Mouse (Mus musculus): Measurements from ENCODE around the gene Kcnj6. TPM values are rescaled to one million over a fixed set of nuclear protein-coding genes. Genes with fewer than 3 reads are reported as not detected.

The Kcnj6 gene
- polyA plus RNA-seq, 1 experiment from 2014 or later, result not detected

DNA sequence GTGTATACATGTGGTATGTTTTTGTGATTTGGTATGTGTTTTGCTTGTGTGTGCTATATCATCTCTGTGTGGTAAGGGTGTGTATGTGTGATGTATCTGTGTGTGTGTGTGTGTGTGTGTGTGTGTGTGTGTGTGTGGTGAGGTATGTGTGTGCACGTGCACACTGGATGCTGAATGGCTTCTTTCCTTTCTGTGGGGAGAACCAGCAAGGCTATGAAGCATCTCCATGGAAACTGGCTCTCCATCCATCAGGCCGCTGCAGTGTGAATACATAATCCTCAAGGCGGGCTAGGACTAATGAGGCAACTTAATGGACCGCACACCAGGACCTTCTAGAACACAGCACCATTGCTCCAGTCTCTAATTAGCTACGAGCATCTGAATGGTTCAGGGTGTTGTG, 78.3 kb downstream of the Kcnj6 start:
- no peak for DNase-seq (ENCODE audit: low spot score)
- 89% methylated on average over 5 of the region's 5 CpGs for WGBS

DNA sequence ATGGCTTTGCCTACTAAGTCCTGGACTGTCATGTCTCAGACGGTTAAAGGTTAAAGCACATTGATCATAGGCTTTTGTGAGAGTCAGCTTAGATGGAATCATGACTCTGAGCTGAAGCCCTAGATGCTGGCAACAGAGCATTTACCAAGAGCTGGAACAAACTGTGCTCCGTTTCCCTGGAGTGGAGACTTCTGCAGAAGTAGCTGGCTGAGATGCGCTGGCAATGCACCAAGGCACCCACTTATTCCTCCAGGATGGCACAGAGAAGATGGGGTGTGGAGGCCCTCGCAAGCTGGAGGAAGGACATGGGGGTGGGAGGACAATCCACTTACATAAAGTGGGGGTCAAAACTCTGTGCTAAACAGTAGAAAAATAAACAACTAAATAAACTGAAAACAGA, 91.5 kb downstream of the Kcnj6 start:
- DNase-seq (ENCODE audit: low spot score), result no peak
- H3K4me3 ChIP-seq, result no peak overlapping the region
- no peaks in the 10 kb centered on the region for H3K27me3 ChIP-seq (ENCODE audit: low read depth, poor library complexity, severe bottlenecking)
- no peaks in the 10 kb centered on the region for H3K9me3 ChIP-seq (replicated peaks)
- 92% methylated on average over 4 of the region's 4 CpGs for WGBS
- no peaks in the 10 kb centered on the region for H3K36me3 ChIP-seq
- 0 out of 2 replicates have a peak, but pooled peaks cover 3% of the 10 kb centered on the region for H3K4me1 ChIP-seq
- no peak overlapping the region for H3K27ac ChIP-seq

More for the DNA sequence above, 78.3 kb downstream of the Kcnj6 start:
- Histone ChIP-seq H3K27me3 (ENCODE audit: low read depth, poor library complexity, severe bottlenecking) (no peaks in the 10 kb centered on the region), H3K27ac (no peak overlapping the region), H3K4me1 (no peaks in the 10 kb centered on the region), H3K9me3 (replicated peaks) (no peaks in the 10 kb centered on the region), H3K36me3 (no peaks in the 10 kb centered on the region), H3K4me3 (no peak overlapping the region)

DNA sequence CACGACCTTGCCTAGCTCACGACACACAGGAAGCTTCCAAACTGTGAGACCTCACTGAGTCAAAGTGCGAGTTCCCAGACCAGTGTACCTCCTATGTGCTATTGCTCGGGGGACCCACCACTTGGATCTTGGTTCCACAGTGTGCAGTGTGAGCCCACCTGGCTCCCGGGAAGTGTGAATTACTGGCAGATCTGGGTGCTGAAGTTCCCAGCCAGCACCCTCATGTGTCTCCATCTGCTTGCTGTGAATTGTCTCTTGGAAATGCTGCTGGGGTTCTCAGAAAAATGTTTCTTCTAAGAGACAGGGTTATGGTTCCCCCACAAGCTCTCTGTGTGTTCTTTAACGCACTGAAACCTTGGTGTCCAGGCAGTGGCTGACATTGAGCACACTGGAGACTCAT, 98.7 kb downstream of the Kcnj6 start:
- H3K27ac ChIP-seq, result no peak overlapping the region
- 90% methylated on average over 6 of the region's 6 CpGs for WGBS
- no peaks in the 10 kb centered on the region for H3K9me3 ChIP-seq (replicated peaks)
- H3K36me3 ChIP-seq, result no peaks in the 10 kb centered on the region
- no peaks in the 10 kb centered on the region for H3K27me3 ChIP-seq (ENCODE audit: low read depth, poor library complexity, severe bottlenecking)
- no peaks in the 10 kb centered on the region for H3K4me1 ChIP-seq
- no peak overlapping the region for H3K4me3 ChIP-seq
- DNase-seq (ENCODE audit: low spot score), result no peak

DNA sequence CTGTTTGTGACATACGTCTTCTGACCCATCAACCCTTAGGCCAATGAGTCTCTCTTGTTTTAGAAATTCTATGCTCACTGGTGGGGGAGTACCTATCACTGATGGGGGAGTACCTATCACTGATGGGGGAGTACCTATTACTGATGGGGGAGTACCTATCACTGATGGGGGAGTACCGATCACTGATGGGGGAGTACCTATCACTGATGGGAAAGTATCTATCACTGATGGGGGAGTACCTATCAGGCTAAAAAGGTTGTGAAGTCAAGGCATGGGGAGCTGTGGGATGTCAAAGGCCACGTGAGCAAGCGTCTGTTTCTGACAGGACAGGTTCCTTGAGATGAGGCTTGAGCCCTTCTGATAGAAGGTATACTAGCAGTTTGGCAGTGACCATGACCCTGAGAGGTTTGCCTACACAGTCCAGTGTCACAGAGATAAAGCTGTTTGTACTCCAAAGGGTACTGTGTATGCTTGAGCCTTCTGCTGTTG, 105.3 kb downstream of the Kcnj6 start:
- H3K4me1 ChIP-seq, result no peaks in the 10 kb centered on the region
- H3K4me3 ChIP-seq, result no peak overlapping the region
- H3K36me3 ChIP-seq, result no peaks in the 10 kb centered on the region
- WGBS, result 89% methylated on average over 4 of the region's 4 CpGs
- H3K27me3 ChIP-seq (ENCODE audit: low read depth, poor library complexity, severe bottlenecking), result no peaks in the 10 kb centered on the region
- H3K27ac ChIP-seq, result no peak overlapping the region
- DNase-seq (ENCODE audit: low spot score), result no peak
- H3K9me3 ChIP-seq (replicated peaks), result no peaks in the 10 kb centered on the region

DNA sequence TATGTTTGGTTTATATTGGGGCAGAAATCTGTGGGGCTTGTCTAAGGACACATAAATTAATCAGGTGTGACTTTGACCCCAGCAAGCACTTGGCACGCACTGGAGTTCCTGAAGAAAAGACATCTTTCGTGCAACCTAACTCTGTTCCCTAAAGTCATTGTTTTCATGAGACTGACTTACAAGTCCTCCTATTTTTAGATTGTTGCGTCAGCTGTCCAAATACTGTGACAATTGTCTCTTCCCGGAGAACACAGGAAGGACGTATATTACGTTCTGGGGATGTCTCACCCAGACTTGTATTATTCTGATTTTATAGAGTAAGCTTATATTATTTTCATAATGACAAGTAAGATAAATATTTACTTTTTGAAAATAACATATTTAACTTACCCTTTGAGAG, 106.9 kb downstream of the Kcnj6 start:
- H3K4me1 ChIP-seq, result no peaks in the 10 kb centered on the region
- H3K4me3 ChIP-seq, result no peak overlapping the region
- DNase-seq (ENCODE audit: low spot score), result no peak
- WGBS, result 92% methylated on average over 6 of the region's 6 CpGs
- H3K27me3 ChIP-seq (ENCODE audit: low read depth, poor library complexity, severe bottlenecking), result no peaks in the 10 kb centered on the region
- H3K36me3 ChIP-seq, result no peaks in the 10 kb centered on the region
- no peaks in the 10 kb centered on the region for H3K9me3 ChIP-seq (replicated peaks)
- no peak overlapping the region for H3K27ac ChIP-seq

DNA sequence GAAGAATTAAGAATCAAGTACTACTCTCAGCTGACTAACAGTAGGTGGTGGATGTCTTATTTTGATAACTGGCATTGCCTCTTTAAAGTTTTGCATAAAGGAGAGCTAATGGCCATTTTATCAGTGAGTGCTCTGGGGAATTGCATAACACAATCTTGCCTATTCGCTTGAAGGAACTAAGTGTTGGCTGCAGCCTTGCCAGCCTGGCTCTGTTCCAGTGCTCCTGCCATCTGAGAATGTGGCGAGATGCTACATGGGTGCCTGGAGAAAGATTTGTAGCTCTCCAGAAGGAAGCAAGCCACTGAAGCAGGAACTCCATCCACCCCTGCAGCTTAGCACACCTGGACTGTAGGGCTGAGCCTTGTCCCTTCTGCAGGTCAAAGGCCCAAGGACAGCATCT, 107.4 kb downstream of the Kcnj6 start:
- no peak overlapping the region for H3K4me3 ChIP-seq
- H3K9me3 ChIP-seq (replicated peaks), result no peaks in the 10 kb centered on the region
- no peaks in the 10 kb centered on the region for H3K27me3 ChIP-seq (ENCODE audit: low read depth, poor library complexity, severe bottlenecking)
- 81% methylated on average over 2 of the region's 2 CpGs for WGBS
- no peaks in the 10 kb centered on the region; the same call in 1 of the 2 replicates for H3K4me1 ChIP-seq
- H3K36me3 ChIP-seq, result no peaks in the 10 kb centered on the region
- DNase-seq (ENCODE audit: low spot score), result no peak
- no peak overlapping the region for H3K27ac ChIP-seq

DNA sequence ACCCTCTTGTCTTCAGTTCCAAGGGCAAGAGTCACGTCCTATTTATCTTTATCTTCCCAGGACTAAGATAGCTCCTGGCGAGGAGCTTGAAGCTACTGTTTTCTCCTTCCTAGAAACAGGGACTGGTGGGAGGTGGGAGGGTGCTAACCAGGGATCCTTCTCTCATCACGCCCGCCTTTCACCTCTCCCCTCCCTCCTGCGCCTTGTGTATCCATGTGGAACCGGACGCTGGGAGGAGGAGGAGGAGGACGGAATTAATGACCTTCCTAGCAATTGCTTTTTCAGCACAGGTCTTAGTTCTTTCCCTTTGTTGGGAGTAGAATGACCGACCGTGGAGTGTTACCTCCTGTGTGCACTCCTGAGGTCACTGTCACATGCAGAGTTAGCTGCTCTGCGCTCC, 108.9 kb downstream of the Kcnj6 start:
- WGBS, result 79% methylated on average over 11 of the region's 11 CpGs
- no peaks in the 10 kb centered on the region for H3K9me3 ChIP-seq (replicated peaks)
- peaks cover 4% of the 10 kb centered on the region; the same call in 1 of the 2 replicates for H3K4me1 ChIP-seq
- no peak overlapping the region for H3K27ac ChIP-seq
- no peak for DNase-seq (ENCODE audit: low spot score)
- no peaks in the 10 kb centered on the region for H3K27me3 ChIP-seq (ENCODE audit: low read depth, poor library complexity, severe bottlenecking)
- H3K4me3 ChIP-seq, result no peak overlapping the region
- H3K36me3 ChIP-seq, result no peaks in the 10 kb centered on the region

DNA sequence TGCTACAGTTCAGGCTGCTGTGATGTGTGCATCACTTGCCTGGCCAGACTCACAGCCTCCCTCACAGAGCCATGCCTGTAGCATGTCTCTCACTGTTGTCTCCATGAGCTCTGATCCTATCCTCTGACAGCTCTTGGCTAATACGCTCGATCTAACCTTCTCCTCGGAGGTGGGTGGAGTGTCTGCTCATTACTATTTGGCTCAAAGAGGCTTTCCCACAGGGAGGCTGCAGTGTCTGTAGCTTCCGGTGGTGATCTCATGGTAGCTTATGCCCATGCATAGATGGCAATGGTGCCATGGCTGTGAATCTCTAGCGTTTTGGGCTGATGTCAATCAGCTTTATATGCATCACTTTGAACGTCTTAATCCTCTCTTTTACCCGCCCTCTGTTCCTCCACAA, 111.1 kb downstream of the Kcnj6 start:
- Histone ChIP-seq H3K9me3 (replicated peaks) (no peaks in the 10 kb centered on the region), H3K4me1 (peaks cover 4% of the 10 kb centered on the region; the same call in 1 of the 2 replicates), H3K27me3 (ENCODE audit: low read depth, poor library complexity, severe bottlenecking) (no peaks in the 10 kb centered on the region), H3K4me3 (no peak overlapping the region), H3K36me3 (no peaks in the 10 kb centered on the region), H3K27ac (no peak overlapping the region)
- 86% methylated on average over 7 of the region's 7 CpGs for WGBS
- no peak for DNase-seq (ENCODE audit: low spot score)

DNA sequence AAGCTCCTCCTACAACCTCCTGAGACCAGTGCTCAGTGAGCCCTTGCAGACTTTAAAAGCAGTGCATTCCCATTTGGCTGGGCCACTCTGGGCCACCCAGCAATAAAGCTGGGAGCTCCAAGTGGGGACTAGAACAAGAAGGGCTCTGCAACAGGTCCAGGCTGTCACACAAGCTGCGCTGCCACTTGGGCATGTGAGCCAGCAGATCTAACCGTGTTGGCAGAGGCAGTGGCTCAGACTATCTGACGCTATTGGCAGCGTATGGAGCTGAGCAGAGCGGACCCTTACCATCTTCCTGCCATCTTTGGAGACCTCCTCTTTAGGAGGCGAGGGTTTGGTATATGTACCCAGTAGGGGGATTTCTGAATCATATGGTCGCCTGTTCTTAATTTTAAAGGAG, 112.4 kb downstream of the Kcnj6 start:
- H3K4me3 ChIP-seq, result no peak overlapping the region
- WGBS, result 82% methylated on average over 7 of the region's 7 CpGs
- peaks cover 4% of the 10 kb centered on the region; the same call in 1 of the 2 replicates for H3K4me1 ChIP-seq
- no peaks in the 10 kb centered on the region for H3K27me3 ChIP-seq (ENCODE audit: low read depth, poor library complexity, severe bottlenecking)
- no peak overlapping the region for H3K27ac ChIP-seq
- DNase-seq (ENCODE audit: low spot score), result no peak
- no peaks in the 10 kb centered on the region for H3K36me3 ChIP-seq
- no peaks in the 10 kb centered on the region for H3K9me3 ChIP-seq (replicated peaks)

DNA sequence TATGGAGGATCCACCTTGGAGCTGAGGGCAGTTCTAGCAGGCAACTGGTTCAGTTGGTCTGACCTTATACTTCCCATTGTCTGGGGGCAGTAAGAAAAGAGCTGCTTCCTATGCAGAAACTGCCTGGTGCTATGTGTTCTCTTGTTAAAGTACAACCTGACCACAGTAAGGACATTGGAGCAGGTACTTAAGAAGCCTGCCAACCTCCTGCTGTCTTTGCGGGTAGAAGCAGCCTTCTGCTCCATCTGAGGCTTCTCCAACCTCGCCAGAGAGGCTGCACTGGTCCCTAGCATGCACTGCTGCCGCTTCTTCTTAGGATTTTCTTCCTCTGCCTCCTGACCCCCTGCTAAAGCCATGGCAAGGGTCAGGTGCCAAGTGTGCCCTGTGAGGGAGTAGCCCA, 113.6 kb downstream of the Kcnj6 start:
- Histone ChIP-seq H3K27me3 (ENCODE audit: low read depth, poor library complexity, severe bottlenecking) (no peaks in the 10 kb centered on the region), H3K4me1 (peaks cover 4% of the 10 kb centered on the region; the same call in 1 of the 2 replicates), H3K4me3 (no peak overlapping the region), H3K36me3 (no peaks in the 10 kb centered on the region), H3K9me3 (replicated peaks) (no peaks in the 10 kb centered on the region), H3K27ac (no peak overlapping the region)
- DNase-seq (ENCODE audit: low spot score), result no peak
- 71% methylated on average over 3 of the region's 3 CpGs for WGBS

GRCm38 (mm10) chr16:94883196-94883595, 114.3 kb downstream of the Kcnj6 start:
- Histone ChIP-seq H3K27me3 (ENCODE audit: low read depth, poor library complexity, severe bottlenecking) (no peaks in the 10 kb centered on the region), H3K9me3 (replicated peaks) (no peaks in the 10 kb centered on the region), H3K4me3 (no peak overlapping the region), H3K36me3 (no peaks in the 10 kb centered on the region), H3K27ac (no peak overlapping the region), H3K4me1 (peaks cover 4% of the 10 kb centered on the region; the same call in 1 of the 2 replicates)
- no peak for DNase-seq (ENCODE audit: low spot score)
- 92% methylated on average over 8 of the region's 8 CpGs for WGBS

DNA sequence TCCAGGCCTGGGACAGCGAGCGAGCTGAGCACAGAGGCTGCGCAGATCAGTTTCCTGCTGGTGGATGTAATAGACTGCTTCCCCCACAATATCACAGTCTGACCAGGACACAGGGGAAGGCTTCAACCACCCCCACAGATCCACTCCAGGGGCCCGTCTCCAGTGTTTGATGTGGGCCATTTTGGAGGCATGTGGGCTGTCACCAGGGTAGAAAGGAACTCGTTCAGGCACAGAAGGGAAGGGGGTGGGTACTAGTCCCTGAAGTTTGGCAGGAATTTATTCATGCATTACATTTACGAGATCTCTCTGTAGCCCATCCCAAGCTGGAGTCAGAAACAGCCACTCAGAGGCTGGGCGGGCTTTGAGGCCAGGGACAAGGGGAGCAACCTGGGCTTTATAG, 115.4 kb downstream of the Kcnj6 start:
- H3K4me1 ChIP-seq, result peaks cover 4% of the 10 kb centered on the region; the same call in 1 of the 2 replicates
- H3K27ac ChIP-seq, result no peak overlapping the region
- no peaks in the 10 kb centered on the region for H3K9me3 ChIP-seq (replicated peaks)
- H3K27me3 ChIP-seq (ENCODE audit: low read depth, poor library complexity, severe bottlenecking), result no peaks in the 10 kb centered on the region
- H3K4me3 ChIP-seq, result no peak overlapping the region
- no peaks in the 10 kb centered on the region for H3K36me3 ChIP-seq
- DNase-seq (ENCODE audit: low spot score), result no peak
- 65% methylated on average over 7 of the region's 7 CpGs for WGBS

DNA sequence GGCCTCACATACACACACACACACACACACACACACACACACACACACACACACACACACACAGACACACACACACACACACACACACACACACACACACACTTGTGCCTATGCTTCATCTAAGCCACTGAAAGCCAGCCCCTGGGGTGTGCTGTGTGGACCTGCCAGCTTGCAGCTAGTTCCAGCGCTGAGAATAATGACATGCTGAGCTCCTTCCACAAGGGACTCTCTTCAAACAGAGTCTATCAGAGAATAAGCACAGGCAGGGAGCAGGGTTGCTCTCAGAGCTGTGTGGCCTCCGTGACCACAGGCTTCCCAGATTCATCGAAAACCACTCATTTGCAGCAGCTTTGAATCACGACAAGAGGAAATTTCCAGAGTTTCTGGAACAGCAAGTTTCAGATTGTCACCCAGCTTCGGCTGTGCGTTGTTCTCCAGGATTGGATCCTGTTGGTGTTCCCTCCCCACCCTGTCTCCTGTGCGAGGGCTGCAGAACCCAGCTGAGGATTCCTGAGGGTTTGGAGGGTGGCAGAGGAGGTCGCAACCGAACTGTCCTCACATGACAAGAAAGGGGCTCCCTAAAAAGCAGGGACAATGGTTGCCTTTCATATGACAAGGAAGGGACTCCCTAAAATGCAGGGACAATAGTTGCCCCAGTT, 124.8 kb downstream of the Kcnj6 start:
- Histone ChIP-seq H3K36me3 (no peaks in the 10 kb centered on the region), H3K27me3 (ENCODE audit: low read depth, poor library complexity, severe bottlenecking) (no peaks in the 10 kb centered on the region), H3K27ac (no peak overlapping the region), H3K4me1 (no peaks in the 10 kb centered on the region), H3K4me3 (no peak overlapping the region), H3K9me3 (replicated peaks) (no peaks in the 10 kb centered on the region)
- no peak for DNase-seq (ENCODE audit: low spot score)
- 50% methylated on average over 9 of the region's 9 CpGs for WGBS

DNA sequence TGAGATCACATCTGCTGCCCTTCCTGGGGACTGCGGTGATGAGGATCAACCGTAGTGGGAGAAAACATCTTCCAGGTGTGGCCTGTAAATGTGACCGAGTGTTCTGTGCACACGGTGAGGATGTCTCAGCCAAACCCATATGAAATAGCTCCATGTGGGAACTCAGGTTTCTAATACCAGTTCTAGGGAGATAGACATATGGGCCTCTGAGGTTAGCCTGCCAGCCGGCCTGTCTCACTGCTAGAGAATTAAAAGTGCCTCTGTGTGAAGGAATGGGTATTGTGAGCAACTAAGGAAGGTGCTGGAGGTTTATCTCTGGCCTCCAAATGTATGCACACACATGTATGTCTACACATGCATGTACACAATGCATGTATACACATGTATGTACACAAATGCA, 129.1 kb downstream of the Kcnj6 start:
- Histone ChIP-seq H3K9me3 (replicated peaks) (no peaks in the 10 kb centered on the region), H3K27me3 (ENCODE audit: low read depth, poor library complexity, severe bottlenecking) (no peaks in the 10 kb centered on the region), H3K4me1 (no peaks in the 10 kb centered on the region), H3K4me3 (no peak overlapping the region), H3K36me3 (no peaks in the 10 kb centered on the region), H3K27ac (no peak overlapping the region)
- DNase-seq (ENCODE audit: low spot score), result no peak
- 87% methylated on average over 5 of the region's 5 CpGs for WGBS
